Mouse (Mus musculus) inflammation-experienced regulatory T-cells, adult 16 weeks (primary cell): ENCODE data around the gene Adamts13. TPM values are rescaled to one million over a fixed set of nuclear protein-coding genes. Genes with fewer than 3 reads are reported as not detected.

Experiments
- polyA plus RNA-seq: library from polyadenylated mRNA; unstranded; fragments of 100-300 nt; shearing (Covaris generic); gene quantifications from one replicate; pipeline ENCODE4 v1.2.1, GENCODE M21; 2017

Adamts13 gene
- polyA plus RNA-seq: not detected

GRCm38 (mm10) chr2:26973116-26973515 is at the start of gene Adamts13:
Gene Adamts13, plus strand, starts transcription at chr2:26973416.

DNA sequence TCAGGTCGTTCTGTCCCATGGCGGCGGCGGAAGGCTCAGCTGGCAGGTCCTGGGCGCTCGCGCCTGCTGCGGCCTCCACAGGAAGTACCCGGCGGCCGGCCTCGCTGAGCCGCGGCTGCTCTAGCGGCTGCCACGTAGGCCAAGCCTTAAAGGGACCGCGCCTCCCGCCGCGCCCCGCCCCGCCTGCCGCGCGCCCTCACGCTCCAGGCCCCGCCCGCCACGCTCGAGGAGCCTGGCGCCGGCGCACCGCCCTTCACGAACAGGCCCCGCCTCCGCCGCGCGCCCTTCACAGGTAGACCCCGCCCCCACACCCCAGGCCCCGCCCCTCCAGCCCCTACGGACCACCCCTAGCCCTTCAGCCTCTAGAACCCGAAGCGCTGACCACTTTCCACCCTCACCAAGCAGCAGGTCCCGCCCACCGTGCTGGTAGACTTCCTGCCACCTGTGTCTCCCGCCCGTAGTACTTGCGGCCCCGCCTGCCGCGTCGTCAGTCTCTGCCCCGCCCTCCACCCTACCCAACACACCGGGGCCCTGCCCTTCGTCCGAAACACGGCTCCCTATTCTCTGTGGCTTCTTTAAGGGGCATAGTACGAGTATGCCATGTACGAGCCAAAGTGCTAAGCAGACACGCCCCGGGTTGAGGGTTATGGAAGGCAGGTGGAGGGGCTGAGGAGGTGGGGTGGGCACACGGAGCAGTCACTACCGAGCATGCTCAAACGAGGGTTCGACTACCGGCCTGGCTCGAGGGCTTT is 39.7 kb upstream of the Adamts13 start, which contains the start of the genes Surf4 and Stkld1:
Surf4 (minus strand) TSS at position 625 of the 752 bp plus-strand sequence.
Stkld1 (plus strand) TSS at position 744 of the 752 bp plus-strand sequence.

DNA sequence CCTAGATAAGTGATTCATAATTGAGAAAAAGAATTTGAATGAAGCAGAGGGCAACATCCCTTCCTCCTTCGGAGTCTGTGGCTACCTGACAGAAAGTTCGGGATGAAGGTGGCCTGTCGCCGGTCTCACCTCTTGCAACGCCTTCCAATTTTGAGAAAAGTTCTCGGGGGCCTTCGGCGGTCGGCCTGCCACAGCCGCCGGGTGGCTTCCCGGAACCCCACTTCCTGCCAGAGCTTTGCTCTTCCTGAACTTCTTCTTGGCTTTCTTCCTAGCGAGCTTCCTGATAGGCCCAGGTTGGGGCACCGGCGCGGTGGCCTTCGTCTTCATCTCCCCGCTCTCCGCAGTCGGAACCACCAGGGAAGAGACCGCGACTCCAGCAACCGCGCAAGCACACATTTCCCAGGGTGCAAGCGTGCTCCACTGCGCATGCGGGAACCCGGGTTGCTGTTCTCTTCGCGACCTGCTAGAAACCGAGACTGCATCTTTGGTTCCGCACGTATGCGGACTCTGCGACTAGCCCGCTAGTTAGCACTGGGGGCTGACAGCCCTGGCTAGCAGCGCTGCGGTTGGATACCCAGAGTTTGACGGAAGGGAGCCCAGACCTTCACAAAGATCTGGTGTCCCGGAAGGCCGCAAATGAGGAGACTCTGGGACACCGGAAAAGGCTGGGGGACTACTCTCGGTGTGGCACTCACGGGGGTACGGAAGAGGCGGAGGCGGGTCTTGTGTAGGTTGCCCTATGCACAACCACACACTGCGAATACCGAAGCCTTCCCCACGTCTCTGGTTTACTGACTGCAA is 9.1 kb upstream of the Adamts13 start, which contains the start of gene Rexo4:
Rexo4 (minus strand) TSS at position 464 of the 801 bp plus-strand sequence.

GRCm38 (mm10) chr2:27009714-27010244 is 36.6 kb downstream of the Adamts13 start, which contains the start of gene Cacfd1:
Gene Cacfd1, plus strand, starts transcription at chr2:27009926.

DNA sequence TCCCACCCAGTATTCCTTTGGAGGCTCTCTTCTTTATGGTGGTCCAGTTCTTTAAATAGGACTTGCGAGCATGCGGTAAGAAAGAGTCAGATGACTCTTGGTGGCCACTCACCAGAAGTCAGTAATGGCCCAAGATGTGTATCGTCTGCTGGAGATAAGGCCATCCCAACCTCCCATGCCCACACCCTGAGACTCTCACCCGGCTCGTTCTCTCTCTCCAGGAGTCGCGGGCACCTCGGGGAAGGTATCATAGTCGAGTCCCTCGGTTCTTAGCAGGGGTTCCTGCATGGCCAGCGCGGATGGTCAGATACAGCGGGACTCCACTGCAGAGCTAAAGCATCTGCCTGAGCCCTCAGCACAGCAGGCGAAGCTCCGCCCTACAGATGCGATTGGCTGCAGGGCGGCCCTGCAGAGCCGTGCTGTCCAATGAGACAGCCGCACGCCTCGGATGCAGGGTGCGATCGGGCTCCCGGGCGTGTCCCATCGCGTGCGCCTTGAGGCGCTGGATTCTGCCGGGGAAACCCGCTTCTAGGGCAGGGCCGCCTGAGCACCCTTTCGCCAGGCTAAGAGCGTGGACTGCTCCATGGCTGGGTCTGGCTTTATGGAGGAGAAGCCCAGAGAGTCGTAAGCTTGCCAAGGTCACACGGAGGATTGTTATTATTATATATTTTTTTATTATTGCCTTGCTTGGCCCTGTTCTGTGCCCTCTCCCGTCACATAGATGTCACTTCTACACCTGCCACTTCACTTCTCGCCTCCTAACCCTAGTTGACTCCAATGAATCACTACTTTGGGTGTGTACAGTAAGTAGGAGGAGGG is 54.6 kb downstream of the Adamts13 start, which contains the start of gene Slc2a6:
Slc2a6 (minus strand) TSS at position 381 of the 819 bp plus-strand sequence.

Other genes starting within 250 kb of the Adamts13 start
- not detected for gene Abo, start 108.4 kb upstream of the Adamts13 start, polyA plus RNA-seq
- gene Surf6, start 70.5 kb upstream of the Adamts13 start, polyA plus RNA-seq: 48.2 TPM
- 49.9 TPM for gene Med22, start 62.7 kb upstream of the Adamts13 start, polyA plus RNA-seq
- gene Rpl7a, start 62.7 kb upstream of the Adamts13 start, polyA plus RNA-seq: 266 TPM
- gene Surf2, start 57.0 kb upstream of the Adamts13 start, polyA plus RNA-seq: 76.7 TPM
- gene Surf1, start 56.9 kb upstream of the Adamts13 start, polyA plus RNA-seq: 116 TPM
- 181 TPM for gene Surf4, start 39.5 kb upstream of the Adamts13 start, polyA plus RNA-seq
- gene Stkld1, start 39.4 kb upstream of the Adamts13 start, polyA plus RNA-seq: 0.57 TPM
- 83.9 TPM for gene Rexo4, start 9.0 kb upstream of the Adamts13 start, polyA plus RNA-seq
- gene Cacfd1, start 36.5 kb downstream of the Adamts13 start, polyA plus RNA-seq: 32.6 TPM
- 5.2 TPM for gene Slc2a6, start 54.6 kb downstream of the Adamts13 start, polyA plus RNA-seq
- not detected for gene Mymk, start 98.8 kb downstream of the Adamts13 start, polyA plus RNA-seq
- 0.24 TPM for gene Adamtsl2, start 106.0 kb downstream of the Adamts13 start, polyA plus RNA-seq
- 0.16 TPM for gene Fam163b, start 169.1 kb downstream of the Adamts13 start, polyA plus RNA-seq
- gene Dbh, start 191.8 kb downstream of the Adamts13 start, polyA plus RNA-seq: not detected